ENCODE assay signal across 8 mouse cellular contexts in genomic region chr8:105860143-105860981, GRCm38 (mm10). TPM values are rescaled to one million over a fixed set of nuclear protein-coding genes. Genes with fewer than 3 reads are reported as not detected.
DNase-seq lines count a peak whose midpoint lies in the region; ATAC-seq and TF ChIP-seq lines count a peak whose summit lies in the region.

Nutf2 (plus strand) TSS chr8:105860580.

- H3K9me3 ChIP-seq in erythroblast, embryonic 14.5 days (ENCODE audit: control insufficient read depth, low read length) = no peaks in the 10 kb centered on the region
- H3K9me3 ChIP-seq in heart, embryonic 11.5 days (replicated peaks; ENCODE audit: control insufficient read depth, low read length) = no peaks in the 10 kb centered on the region
- H3K9me3 ChIP-seq in kidney, embryonic 16.5 days (ENCODE audit: low read length) = no peaks in the 10 kb centered on the region

- H3K4me3 ChIP-seq in C2C12 (ENCODE audit: insufficient read depth, poor library complexity, severe bottlenecking) (peak within 1 kb of the TSS; percentile 95), myocyte (peak within 1 kb of the TSS; percentile 82)
- peak within 1 kb of the TSS; percentile 78 for H3K4me3 ChIP-seq in erythroblast, embryonic 14.5 days (replicated peaks)
- H3K4me3 ChIP-seq in heart, embryonic 11.5 days (ENCODE audit: low read depth, low read length) = peak within 1 kb of the TSS; percentile 96
- peak within 1 kb of the TSS; percentile 85 for H3K4me3 ChIP-seq in kidney, embryonic 16.5 days (ENCODE audit: low read length)
- H3K4me3 ChIP-seq in liver, adult 2 months (ENCODE audit: insufficient read depth, low read depth, low read length) = peak within 1 kb of the TSS; percentile 76

- peak; percentile 95 for TF ChIP-seq POLR2A in brain, embryonic 14.5 days (IDR thresholded peaks at IDR 0.05; ENCODE audit: borderline replicate concordance, extremely low read depth, insufficient read depth, insufficient read length, poor library complexity, severe bottlenecking)
- TF ChIP-seq POLR2A in liver, adult 2 months (IDR thresholded peaks at IDR 0.05; ENCODE audit: extremely low read depth, insufficient read depth, low read length) = peak; percentile 37; the same call in 1 of the 2 replicates
- TF ChIP-seq POLR2A in myocyte (IDR thresholded peaks at IDR 0.05; ENCODE audit: insufficient read length, low read depth) = peak; percentile 88

- peak; percentile 99 for DNase-seq in brain, embryonic 14.5 days (ENCODE audit: low read depth)
- DNase-seq in liver, adult 2 months (ENCODE audit: extremely low read depth, low read depth, low spot score) = peak; percentile 97
- peak; percentile 93 for DNase-seq in splenic B cell, adult 2 months (ENCODE audit: low read depth, low spot score)

- no peak for TF ChIP-seq CTCF in C2C12 (IDR thresholded peaks at IDR 0.05; ENCODE audit: control insufficient read depth, insufficient read depth, insufficient read length)
- TF ChIP-seq CTCF in brain, embryonic 14.5 days (IDR thresholded peaks at IDR 0.05; ENCODE audit: borderline replicate concordance, extremely low read depth, insufficient read depth, insufficient read length) = no peak
- TF ChIP-seq CTCF in liver, adult 2 months (IDR thresholded peaks at IDR 0.05; ENCODE audit: low read depth, low read length) = no peak

- H3K36me3 ChIP-seq in C2C12 (ENCODE audit: control insufficient read depth, insufficient read depth) (peaks cover 35% of the 10 kb centered on the region), myocyte (ENCODE audit: control insufficient read depth, insufficient read depth) (no peaks in the 10 kb centered on the region)
- H3K36me3 ChIP-seq in erythroblast, embryonic 14.5 days (ENCODE audit: control insufficient read depth) = peaks cover 51% of the 10 kb centered on the region
- H3K36me3 ChIP-seq in heart, embryonic 11.5 days (ENCODE audit: control insufficient read depth, insufficient read depth, low read length) = no peaks in the 10 kb centered on the region
- H3K36me3 ChIP-seq in kidney, embryonic 16.5 days (ENCODE audit: insufficient read depth, low read length) = peaks cover 6% of the 10 kb centered on the region; the same call in 1 of the 2 replicates
- H3K36me3 ChIP-seq in liver, adult 2 months (ENCODE audit: control insufficient read depth, insufficient read depth, low read length) = no peaks in the 10 kb centered on the region
- no peaks in the 10 kb centered on the region for H3K36me3 ChIP-seq in splenic B cell, adult 2 months (ENCODE audit: control insufficient read depth, insufficient read depth, low read length, poor library complexity, severe bottlenecking)

- H3K27me3 ChIP-seq in C2C12 (ENCODE audit: control insufficient read depth, insufficient read depth, insufficient read length) (no peaks in the 10 kb centered on the region), myocyte (ENCODE audit: control insufficient read depth, insufficient read depth, insufficient read length) (no peaks in the 10 kb centered on the region)
- no peaks in the 10 kb centered on the region for H3K27me3 ChIP-seq in erythroblast, embryonic 14.5 days (ENCODE audit: control insufficient read depth)
- H3K27me3 ChIP-seq in heart, embryonic 11.5 days (ENCODE audit: control insufficient read depth, insufficient read depth, low read length) = no peaks in the 10 kb centered on the region
- no peaks in the 10 kb centered on the region for H3K27me3 ChIP-seq in kidney, embryonic 16.5 days (ENCODE audit: insufficient read depth, low read length)
- H3K27me3 ChIP-seq in liver, adult 2 months (ENCODE audit: control insufficient read depth, insufficient read depth, low read length) = no peaks in the 10 kb centered on the region
- no peaks in the 10 kb centered on the region for H3K27me3 ChIP-seq in splenic B cell, adult 2 months (ENCODE audit: control insufficient read depth, insufficient read depth, low read length, poor library complexity, severe bottlenecking)

- peaks cover 90% of the 10 kb centered on the region for H3K79me2 ChIP-seq in C2C12 (ENCODE audit: control insufficient read depth, insufficient read depth)
- peaks cover 35% of the 10 kb centered on the region for H3K79me2 ChIP-seq in liver, adult 2 months (ENCODE audit: control insufficient read depth, insufficient read depth, low read length)
- peaks cover 88% of the 10 kb centered on the region for H3K79me2 ChIP-seq in myocyte (ENCODE audit: control insufficient read depth, insufficient read depth)

- ATAC-seq in heart, embryonic 11.5 days (replicated peaks; ENCODE audit: insufficient number of reproducible peaks, low FRiP score, low TSS enrichment) = peak; percentile 96
- ATAC-seq in kidney, embryonic 16.5 days (ENCODE audit: low FRiP score, low TSS enrichment) = peak; percentile 99

- H3ac ChIP-seq in C2C12 (ENCODE audit: control insufficient read depth, insufficient read length, low read depth) (peak within 1 kb of the TSS; percentile 87), myocyte (ENCODE audit: control insufficient read depth, insufficient read length) (peak within 1 kb of the TSS; percentile 88)

- peaks cover 70% of the 10 kb centered on the region for H3K79me3 ChIP-seq in C2C12 (ENCODE audit: low read depth)

- whole genome bisulfite sequencing in heart, embryonic 11.5 days (ENCODE audit: insufficient replicate concordance) = under 1% methylated on average over 55 of the region's 59 CpGs
- under 1% methylated on average over 48 of the region's 59 CpGs for WGBS in kidney, embryonic 16.5 days
- WGBS in liver, adult 2 months = under 1% methylated on average over 59 of the region's 59 CpGs

- H3K4me2 ChIP-seq in heart, embryonic 11.5 days = peak within 1 kb of the TSS; percentile 88
- H3K4me2 ChIP-seq in kidney, embryonic 16.5 days (replicated peaks; ENCODE audit: low read depth, low read length) = peak within 1 kb of the TSS; percentile 69
- H3K4me2 ChIP-seq in myocyte (ENCODE audit: low read depth) = peak within 1 kb of the TSS; percentile 96

- peak within 1 kb of the TSS; percentile 92 for H3K27ac ChIP-seq in heart, embryonic 11.5 days (ENCODE audit: low read depth, low read length)
- peak within 1 kb of the TSS; percentile 96 for H3K27ac ChIP-seq in kidney, embryonic 16.5 days (ENCODE audit: low read length)
- peak within 1 kb of the TSS; percentile 75 for H3K27ac ChIP-seq in liver, adult 2 months (replicated peaks; ENCODE audit: insufficient read depth, low read depth, low read length)

- peaks cover 90% of the 10 kb centered on the region for H3K4me1 ChIP-seq in erythroblast, embryonic 14.5 days (ENCODE audit: control insufficient read depth)
- peaks cover 45% of the 10 kb centered on the region for H3K4me1 ChIP-seq in heart, embryonic 11.5 days (ENCODE audit: control insufficient read depth, insufficient read depth, low read length)
- H3K4me1 ChIP-seq in kidney, embryonic 16.5 days (ENCODE audit: insufficient read depth, low read length) = peaks cover 42% of the 10 kb centered on the region
- H3K4me1 ChIP-seq in liver, adult 2 months (ENCODE audit: control insufficient read depth, insufficient read depth, low read length) = peaks cover 20% of the 10 kb centered on the region

- peak within 1 kb of the TSS; percentile 98 for H3K9ac ChIP-seq in heart, embryonic 11.5 days (ENCODE audit: low read depth, low read length)
- peak within 1 kb of the TSS; percentile 89 for H3K9ac ChIP-seq in kidney, embryonic 16.5 days (replicated peaks; ENCODE audit: low read length)
- peak within 1 kb of the TSS; percentile 79 for H3K9ac ChIP-seq in liver, adult 2 months (ENCODE audit: low read depth, low read length)

TF ChIP-seq in C2C12, 6 proteins besides CTCF, POLR2A, EP300 and RAD21:
- TF ChIP-seq MAX (IDR thresholded peaks at IDR 0.05) (peak; percentile 67), MYOD1 (IDR thresholded peaks at IDR 0.05; ENCODE audit: control insufficient read depth, insufficient read length, low read depth) (no peak)

TF ChIP-seq in myocyte, 11 proteins besides CTCF, POLR2A, EP300 and RAD21:
- peak; percentile 67 for TF ChIP-seq E2F4 (IDR thresholded peaks at IDR 0.05; ENCODE audit: insufficient read depth)
- peak; percentile 22 for TF ChIP-seq TCF3 (IDR thresholded peaks at IDR 0.05; ENCODE audit: insufficient read length, low read depth)
- TF ChIP-seq TCF12 (IDR thresholded peaks at IDR 0.05; ENCODE audit: insufficient read depth, poor library complexity, severe bottlenecking) = no peak
- TF ChIP-seq MYOD1 (IDR thresholded peaks at IDR 0.05; ENCODE audit: control insufficient read depth in 1 of 3, insufficient read length in 2 of 3, low read depth in 2 of 3) = peak in 2 of 3 experiments; percentile 0 to 60
- no peak for TF ChIP-seq CEBPB (IDR thresholded peaks at IDR 0.05; ENCODE audit: insufficient read depth, poor library complexity, severe bottlenecking)
- peak; percentile 81 for TF ChIP-seq POLR2AphosphoS2 (IDR thresholded peaks at IDR 0.05; ENCODE audit: insufficient read length, low read depth)
- TF ChIP-seq USF1 (IDR thresholded peaks at IDR 0.05; ENCODE audit: low read depth) = no peak
- peak; percentile 72 for TF ChIP-seq SRF (IDR thresholded peaks at IDR 0.05; ENCODE audit: control insufficient read depth, insufficient read length, low read depth)
- no peak for TF ChIP-seq REST (IDR thresholded peaks at IDR 0.05; ENCODE audit: insufficient read depth, insufficient read length)
- peak in 1 of 3 experiments; percentile 1 for TF ChIP-seq MYOG (IDR thresholded peaks at IDR 0.05; ENCODE audit: control insufficient read depth in 1 of 3, insufficient read depth in 1 of 3, insufficient read length in 2 of 3, low read depth in 2 of 3)
- TF ChIP-seq MAX (IDR thresholded peaks at IDR 0.05; ENCODE audit: low read depth) = no peak

RNA-seq across cellular contexts. Expression of gene Nutf2, which starts in this region (rescaled TPM):
- polyA plus RNA-seq in C2C12 (2012; fragmentation: generic; extraction: Trizol) (258 TPM), myocyte (2012; fragmentation: generic; extraction: Trizol) (141 TPM)
- polyA plus RNA-seq in brain, embryonic 14.5 days (2012; rRNA removed) = 190 and 196 TPM in 2 replicates
- 8.1 and 9.1 TPM in 2 replicates for polyA plus RNA-seq in erythroblast, embryonic 14.5 days (2012)
- polyA plus RNA-seq in heart, embryonic 11.5 days (2014; fragmentation: Nextera tagmentation; extraction: Ambion mirVana) = 231 and 265 TPM in 2 replicates
- polyA plus RNA-seq in kidney, embryonic 16.5 days (2015; fragmentation: Nextera tagmentation; extraction: Ambion mirVana) = 186 and 242 TPM in 2 replicates
- 21.6 and 28.1 TPM in 2 replicates for total RNA-seq in liver, adult 2 months (2014; rRNA removed)
- 23.9 and 29.3 TPM in 2 replicates for polyA plus RNA-seq in liver, adult 2 months (2012; rRNA removed)

Comparison
In these comparisons a context has a peak if more than half of its experiments do, and no peak if none do; other contexts are left out.
1. Peak in every context shown above with its lines: DNase-seq, ATAC-seq, H3K4me3 ChIP-seq and H3K27ac ChIP-seq.
2. POLR2A ChIP-seq: peak in every context shown above with its lines; median percentile 95 in brain, embryonic 14.5 days; 88 in myocyte; 37 in liver, adult 2 months.